Comparison of ENCODE assay signal across 8 mouse cellular contexts in the genomic region with DNA sequence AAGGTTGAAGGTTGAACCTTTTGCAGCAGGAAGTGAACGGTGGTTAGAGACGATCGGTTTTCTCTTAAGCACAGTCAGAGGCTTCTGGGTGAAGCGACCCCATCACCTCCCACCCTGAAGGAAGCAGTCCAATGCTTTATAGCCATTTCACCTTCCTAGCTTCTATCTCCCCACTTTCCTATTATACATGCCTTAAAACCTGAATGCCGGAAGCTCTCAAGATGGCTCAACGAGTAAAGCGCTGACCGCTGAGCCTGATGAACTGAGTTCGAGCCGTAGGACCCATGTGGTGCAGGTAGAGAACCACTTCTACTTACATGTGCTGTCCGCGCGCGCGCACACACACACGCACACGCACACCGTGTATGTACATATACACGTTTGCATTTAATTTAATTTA. TPM values are rescaled to one million over a fixed set of nuclear protein-coding genes. Genes with fewer than 3 reads are reported as not detected.
A peak's percentile ranks its signal among the peaks of the same experiment; 100 is the strongest.
DNase-seq lines count a peak whose midpoint lies in the region.

No protein-coding gene starts in this region.

- peaks cover 7% of the 10 kb centered on the region; the same call in 1 of the 2 replicates for H3K4me1 ChIP-seq in hindbrain, embryonic 10.5 days (replicated peaks)
- peaks cover 10% of the 10 kb centered on the region for H3K4me1 ChIP-seq in midbrain, embryonic 10.5 days

- DNase-seq in cerebellum, postnatal 25 days: peak; percentile 29 to 40
- DNase-seq in cerebellum, adult 8-10 months: no peak
- DNase-seq in ES-CJ7 (ENCODE audit: low read depth, low spot score): peak; percentile 39
- DNase-seq in hindbrain, embryonic 10.5 days (ENCODE audit: low spot score): no peak
- DNase-seq in midbrain, embryonic 10.5 days (ENCODE audit: low spot score): no peak
- no peak for DNase-seq in yolk sac, embryonic 10.5 days (ENCODE audit: low spot score)
- DNase-seq in adrenal gland, adult 2 months: no peak
- no peak for DNase-seq in layer of hippocampus, adult 9-10 months (ENCODE audit: low spot score)

- H3K36me3 ChIP-seq in hindbrain, embryonic 10.5 days: no peaks in the 10 kb centered on the region
- H3K36me3 ChIP-seq in midbrain, embryonic 10.5 days: no peaks in the 10 kb centered on the region

- no peaks in the 10 kb centered on the region for H3K9me3 ChIP-seq in hindbrain, embryonic 10.5 days
- no peaks in the 10 kb centered on the region for H3K9me3 ChIP-seq in midbrain, embryonic 10.5 days (replicated peaks)

- WGBS in hindbrain, embryonic 10.5 days: 31% methylated on average over 19 of the region's 19 CpGs
- WGBS in midbrain, embryonic 10.5 days: 39% methylated on average over 19 of the region's 19 CpGs

- H3K4me3 ChIP-seq in hindbrain, embryonic 10.5 days: peak overlapping the region; percentile 41
- H3K4me3 ChIP-seq in midbrain, embryonic 10.5 days: peak overlapping the region; percentile 37

- peaks cover 22% of the 10 kb centered on the region for H3K27me3 ChIP-seq in hindbrain, embryonic 10.5 days (ENCODE audit: insufficient read depth, poor library complexity, severe bottlenecking)
- H3K27me3 ChIP-seq in midbrain, embryonic 10.5 days (ENCODE audit: low read depth, poor library complexity, severe bottlenecking): peaks cover 18% of the 10 kb centered on the region

- H3K27ac ChIP-seq in hindbrain, embryonic 10.5 days: no peak overlapping the region
- H3K27ac ChIP-seq in midbrain, embryonic 10.5 days (replicated peaks): no peak overlapping the region

RNA-seq across cellular contexts. Expression of a gene that starts 35.4 kb away (rescaled TPM):
- polyA plus RNA-seq in hindbrain, embryonic 10.5 days (2016; fragmentation: Nextera tagmentation; extraction: Ambion mirVana): 10.3 and 14.9 TPM in 2 replicates
- polyA plus RNA-seq in midbrain, embryonic 10.5 days (2016; fragmentation: Nextera tagmentation; extraction: Ambion mirVana): 12.3 and 12.5 TPM in 2 replicates
- total RNA-seq in adrenal gland, adult 2 months (2021): 10 to 100 TPM; 17.7 to 21.0 TPM
- 2.4 and 2.8 TPM in 2 replicates for polyA plus RNA-seq in adrenal gland, adult 2 months (2012; rRNA removed)

Comparison
In these comparisons a context has a peak if more than half of its experiments do, and no peak if none do; other contexts are left out.
1. DNase-seq: peak in cerebellum, postnatal 25 days (2 of 2) and ES-CJ7 (single experiment); none in cerebellum, adult 8-10 months (single experiment), hindbrain, embryonic 10.5 days (single experiment), midbrain, embryonic 10.5 days (single experiment), yolk sac, embryonic 10.5 days (single experiment), adrenal gland, adult 2 months (single experiment) and layer of hippocampus, adult 9-10 months (single experiment).